8 mouse cellular contexts compared by ENCODE assay signal in the genomic region with DNA sequence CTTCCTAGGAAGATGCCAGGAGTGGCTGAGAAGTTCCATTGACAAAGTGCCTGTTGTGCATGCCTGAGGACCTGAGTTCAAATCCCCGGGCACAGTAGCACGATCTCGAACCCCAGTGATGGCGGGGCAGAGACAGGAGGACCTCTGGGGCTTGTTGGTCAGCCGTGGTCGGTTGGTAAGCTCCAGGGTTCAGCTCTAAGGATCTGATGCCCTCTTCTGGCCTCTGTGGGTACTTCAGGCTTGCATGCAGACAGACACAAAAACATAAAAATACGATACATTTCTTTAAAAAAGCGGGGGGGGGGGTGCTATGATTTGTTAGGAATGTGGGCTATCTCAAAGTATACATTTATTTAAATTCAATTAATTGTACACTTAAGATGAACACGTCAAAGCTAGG. TPM values are rescaled to one million over a fixed set of nuclear protein-coding genes. Genes with fewer than 3 reads are reported as not detected.
A peak's percentile ranks its signal among the peaks of the same experiment; 100 is the strongest.
DNase-seq lines count a peak whose midpoint lies in the region; ATAC-seq and TF ChIP-seq lines count a peak whose summit lies in the region.

No protein-coding gene starts in this region.

- no peak overlapping the region for H3K4me3 ChIP-seq in intestine, postnatal 0 days (ENCODE audit: low read depth, low read length)
- no peak overlapping the region for H3K4me3 ChIP-seq in intestine, embryonic 15.5 days (replicated peaks)
- H3K4me3 ChIP-seq in limb, embryonic 11.5 days (ENCODE audit: low read depth, low read length) = no peak overlapping the region

- no peak overlapping the region for H3K9ac ChIP-seq in intestine, postnatal 0 days (ENCODE audit: low read depth, low read length)
- H3K9ac ChIP-seq in intestine, embryonic 15.5 days = no peak overlapping the region
- no peak overlapping the region for H3K9ac ChIP-seq in limb, embryonic 11.5 days (ENCODE audit: low read length)

- H3K27me3 ChIP-seq in intestine, postnatal 0 days (replicated peaks; ENCODE audit: control insufficient read depth, insufficient read depth, low read length) = no peaks in the 10 kb centered on the region; the same call in 1 of the 2 replicates
- no peaks in the 10 kb centered on the region for H3K27me3 ChIP-seq in intestine, embryonic 15.5 days (replicated peaks)
- H3K27me3 ChIP-seq in limb, embryonic 11.5 days (ENCODE audit: control insufficient read depth, insufficient read depth, low read length) = no peaks in the 10 kb centered on the region

- H3K4me2 ChIP-seq in intestine, postnatal 0 days (replicated peaks; ENCODE audit: low read depth) = no peak overlapping the region
- H3K4me2 ChIP-seq in intestine, embryonic 15.5 days (replicated peaks) = no peak overlapping the region
- H3K4me2 ChIP-seq in limb, embryonic 11.5 days (ENCODE audit: low read depth, severe bottlenecking) = no peak overlapping the region

- TF ChIP-seq CTCF in intestine, postnatal 0 days (IDR thresholded peaks at IDR 0.05; ENCODE audit: low read depth) = peak; percentile 71

- DNase-seq in B cell, adult 2 months = peak; percentile 56 to 60
- DNase-seq in NIH3T3 (ENCODE audit: low read depth) = peak; percentile 71
- DNase-seq in limb, embryonic 11.5 days (ENCODE audit: low spot score) = peak; percentile 60
- DNase-seq in layer of hippocampus, postnatal 25 days (ENCODE audit: extremely low spot score in 1 of 2, low spot score in 1 of 2) = no peak
- DNase-seq in kidney, adult 9 months = no peak
- no peak for DNase-seq in cerebellum, adult 11-12 months

- no peak for ATAC-seq in intestine, postnatal 0 days
- no peak for ATAC-seq in intestine, embryonic 15.5 days
- ATAC-seq in limb, embryonic 11.5 days (ENCODE audit: insufficient number of reproducible peaks, low FRiP score, low TSS enrichment, low read depth) = no peak

- no peak overlapping the region for H3K27ac ChIP-seq in intestine, postnatal 0 days (ENCODE audit: low read depth, low read length)
- H3K27ac ChIP-seq in intestine, embryonic 15.5 days = no peak overlapping the region
- no peak overlapping the region for H3K27ac ChIP-seq in limb, embryonic 11.5 days (replicated peaks; ENCODE audit: low read depth, low read length)

- H3K9me3 ChIP-seq in intestine, postnatal 0 days (ENCODE audit: control insufficient read depth) = no peaks in the 10 kb centered on the region
- no peaks in the 10 kb centered on the region for H3K9me3 ChIP-seq in intestine, embryonic 15.5 days
- no peaks in the 10 kb centered on the region for H3K9me3 ChIP-seq in limb, embryonic 11.5 days (ENCODE audit: control insufficient read depth, low read length)

- H3K4me1 ChIP-seq in intestine, postnatal 0 days (replicated peaks; ENCODE audit: control insufficient read depth, insufficient read depth, low read length) = no peaks in the 10 kb centered on the region
- no peaks in the 10 kb centered on the region for H3K4me1 ChIP-seq in intestine, embryonic 15.5 days (replicated peaks)
- H3K4me1 ChIP-seq in limb, embryonic 11.5 days (ENCODE audit: control insufficient read depth, insufficient read depth, low read length) = no peaks in the 10 kb centered on the region

- WGBS in intestine, postnatal 0 days = 63% methylated on average over 9 of the region's 9 CpGs
- 55% methylated on average over 9 of the region's 9 CpGs for WGBS in intestine, embryonic 15.5 days
- WGBS in limb, embryonic 11.5 days = 61% methylated on average over 9 of the region's 9 CpGs

- H3K36me3 ChIP-seq in intestine, postnatal 0 days (ENCODE audit: control insufficient read depth, insufficient read depth) = no peaks in the 10 kb centered on the region
- no peaks in the 10 kb centered on the region for H3K36me3 ChIP-seq in intestine, embryonic 15.5 days
- H3K36me3 ChIP-seq in limb, embryonic 11.5 days (ENCODE audit: control insufficient read depth, insufficient read depth, low read length) = no peaks in the 10 kb centered on the region

RNA-seq across cellular contexts. Expression of a gene that starts 11.2 kb away (rescaled TPM):
- 0.25 TPM in 1 of 2 replicates, not detected in the other for polyA plus RNA-seq in intestine, postnatal 0 days (2015; fragmentation: Nextera tagmentation; extraction: Ambion mirVana)
- not detected in 2 replicates for polyA plus RNA-seq in intestine, embryonic 15.5 days (2015; fragmentation: Nextera tagmentation; extraction: Ambion mirVana)
- polyA plus RNA-seq in limb, embryonic 11.5 days (2014; fragmentation: Nextera tagmentation; extraction: Ambion mirVana) = not detected in 2 replicates
- total RNA-seq in layer of hippocampus, postnatal 25 days (2021) = under 1 TPM in 1 of 2 experiments, not detected in 1; 0.22 TPM

RNA-seq across cellular contexts. Expression of a gene that starts 43.3 kb away (rescaled TPM):
- polyA plus RNA-seq in intestine, postnatal 0 days (2015; fragmentation: Nextera tagmentation; extraction: Ambion mirVana) = 30.0 and 32.6 TPM in 2 replicates
- 41.0 and 41.3 TPM in 2 replicates for polyA plus RNA-seq in intestine, embryonic 15.5 days (2015; fragmentation: Nextera tagmentation; extraction: Ambion mirVana)
- polyA plus RNA-seq in limb, embryonic 11.5 days (2014; fragmentation: Nextera tagmentation; extraction: Ambion mirVana) = 21.3 and 22.1 TPM in 2 replicates
- total RNA-seq in layer of hippocampus, postnatal 25 days (2021) = 10 to 100 TPM; 17.0 to 18.1 TPM

RNA-seq across cellular contexts. Expression of a gene that starts 59.8 kb away (rescaled TPM):
- polyA plus RNA-seq in intestine, postnatal 0 days (2015; fragmentation: Nextera tagmentation; extraction: Ambion mirVana) = 0.50 and 0.99 TPM in 2 replicates
- 0.44 and 0.58 TPM in 2 replicates for polyA plus RNA-seq in intestine, embryonic 15.5 days (2015; fragmentation: Nextera tagmentation; extraction: Ambion mirVana)
- 2.0 and 2.5 TPM in 2 replicates for polyA plus RNA-seq in limb, embryonic 11.5 days (2014; fragmentation: Nextera tagmentation; extraction: Ambion mirVana)
- 10 to 100 TPM in 1 of 2 experiments, 1 to 10 TPM in 1; 7.3 to 10.8 TPM for total RNA-seq in layer of hippocampus, postnatal 25 days (2021)

Comparison
In these comparisons a context has a peak if more than half of its experiments do, and no peak if none do; other contexts are left out.
1. DNase-seq: peak in B cell, adult 2 months (2 of 2), NIH3T3 (single experiment) and limb, embryonic 11.5 days (single experiment); none in layer of hippocampus, postnatal 25 days (0 of 2), kidney, adult 9 months (single experiment) and cerebellum, adult 11-12 months (single experiment).